Mouse (Mus musculus): ENCODE data around the gene Fbxl15.

DNA sequence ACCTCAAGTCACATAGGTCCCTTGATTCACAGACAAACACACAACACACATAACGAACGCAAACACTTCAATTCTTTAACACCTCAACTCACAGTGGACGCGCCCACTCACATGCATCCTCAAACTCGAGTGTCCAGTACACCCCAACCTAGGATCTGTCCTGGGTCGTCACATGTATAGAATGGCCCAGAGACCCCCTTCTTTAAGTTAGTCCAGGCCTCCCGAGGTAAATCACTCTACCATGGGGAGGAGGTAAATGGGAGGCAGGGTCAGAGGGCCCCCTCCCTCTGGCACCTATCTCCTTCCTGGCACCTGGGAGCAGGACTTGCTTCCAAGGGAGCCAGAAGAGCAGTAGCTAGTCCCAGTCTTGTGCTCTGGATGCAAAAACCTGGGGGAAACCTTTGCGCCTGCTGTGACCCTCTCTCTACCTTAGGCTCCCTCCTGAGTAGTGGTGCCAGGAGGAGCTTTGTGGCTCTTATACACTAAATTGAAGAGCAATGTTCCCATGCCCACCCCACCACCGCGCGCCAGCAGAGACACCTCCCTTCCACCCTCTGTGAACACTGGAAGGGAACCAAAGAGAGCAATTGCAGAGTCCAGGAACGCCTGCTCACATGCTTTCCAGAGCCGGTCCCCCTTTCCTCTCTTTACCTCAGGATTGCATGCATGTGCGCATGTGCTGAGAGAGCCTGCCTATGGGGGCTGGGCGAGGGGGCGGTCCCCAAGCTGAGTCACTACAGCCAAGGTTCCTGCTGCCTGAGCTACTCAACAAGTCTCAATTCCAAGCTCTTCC is 9.2 kb upstream of the Fbxl15 start:
- TF ChIP-seq CTCF (conservative IDR thresholded peaks at IDR 0.05; ENCODE audit: low read length): no peak
- no peak for TF ChIP-seq NANOG (IDR thresholded peaks at IDR 0.05; ENCODE audit: borderline replicate concordance, low read length)
- TF ChIP-seq POU5F1 (IDR thresholded peaks at IDR 0.05; ENCODE audit: borderline replicate concordance, low read length): no peak

Measured in E14TG2a.4 (cell line).